Mouse (Mus musculus) inflammation-experienced regulatory T-cells, adult 6 months (primary cell): ENCODE data around the gene Tmem117. TPM values are rescaled to one million over a fixed set of nuclear protein-coding genes. Genes with fewer than 3 reads are reported as not detected.

ENCODE experiments used
- ATAC-seq: one replicate; pipeline ENCODE4 v1.8.0; 2017
- polyA plus RNA-seq, 3 experiments: library from polyadenylated mRNA; unstranded; fragments of 100-300 nt; shearing (Covaris generic); gene quantifications; one replicate each; pipeline ENCODE4 v1.2.1; 2017

Tmem117 gene
- polyA plus RNA-seq, 3 experiments from 2014 or later, result 0.20 TPM; not detected in 2

DNA sequence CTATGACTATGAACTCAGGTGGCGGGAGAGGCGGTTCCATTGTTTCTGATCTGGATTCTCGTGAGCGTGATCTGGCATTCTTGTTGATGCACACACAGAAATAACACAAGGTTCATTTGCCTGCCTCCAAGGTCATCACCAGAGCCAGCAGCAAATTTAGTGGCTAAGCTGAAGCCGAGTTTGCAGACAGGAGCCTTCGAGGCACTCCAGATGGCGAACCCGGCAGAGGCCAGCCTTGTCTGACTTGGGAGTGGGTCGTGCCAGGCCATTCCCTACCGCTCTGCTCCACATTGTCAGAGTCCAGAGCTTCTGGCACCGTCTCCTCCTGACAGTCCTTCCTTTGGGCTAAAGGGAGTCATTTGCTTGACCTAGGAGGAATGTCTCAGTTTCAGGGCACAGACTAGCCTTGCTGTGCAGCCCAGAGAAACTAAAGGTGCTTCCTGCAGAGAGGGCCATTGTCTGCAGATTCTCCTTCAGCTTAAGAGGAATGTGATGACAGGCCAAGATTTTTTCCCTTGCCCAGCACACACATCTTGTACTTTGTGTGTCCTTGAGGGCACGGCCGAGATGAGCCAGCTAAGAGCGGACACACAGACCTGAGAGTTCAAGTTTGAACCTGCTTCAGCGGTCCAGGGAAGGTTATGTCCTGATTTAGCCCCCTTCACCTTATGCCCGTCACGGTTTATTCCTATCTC, 20.2 kb downstream of the Tmem117 start:
- ATAC-seq, result no peak

DNA sequence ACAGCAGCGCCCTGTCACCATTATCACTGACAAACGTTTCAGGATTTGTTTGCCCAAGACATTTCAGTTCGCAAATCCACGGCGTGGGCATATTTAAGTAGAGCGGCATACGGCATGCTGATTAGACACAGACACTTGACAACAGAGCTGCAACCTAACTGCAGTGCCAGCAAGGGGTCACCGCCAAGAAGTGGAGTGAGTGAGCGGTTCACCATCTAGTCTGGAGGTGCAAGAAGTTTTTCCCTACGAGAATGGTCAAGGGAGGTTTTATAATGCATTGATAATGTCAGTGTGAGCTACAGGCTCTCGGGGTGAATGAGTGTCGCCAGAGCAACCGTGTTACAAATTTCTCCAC, 20.7 kb downstream of the Tmem117 start:
- no peak for ATAC-seq

DNA sequence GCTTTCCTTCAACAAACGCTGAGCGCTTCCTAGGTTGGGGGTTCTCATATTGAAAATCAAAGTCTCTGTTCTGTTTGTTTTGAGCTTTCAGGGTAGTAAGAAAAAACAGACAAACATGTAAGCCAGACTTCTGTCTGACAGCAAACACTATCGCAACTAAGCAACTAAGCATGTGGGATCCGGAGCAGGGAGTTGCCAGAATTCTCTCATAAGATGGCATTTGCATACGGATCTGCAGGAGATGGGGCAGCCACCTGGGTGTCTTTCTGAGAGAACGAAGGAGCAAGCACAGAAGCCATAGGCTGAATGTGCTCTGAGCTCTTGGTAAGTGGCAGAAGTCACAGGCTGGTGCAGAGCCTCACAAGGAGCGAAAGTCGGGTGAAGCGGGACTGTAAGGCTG, 22.3 kb downstream of the Tmem117 start:
- no peak for ATAC-seq

DNA sequence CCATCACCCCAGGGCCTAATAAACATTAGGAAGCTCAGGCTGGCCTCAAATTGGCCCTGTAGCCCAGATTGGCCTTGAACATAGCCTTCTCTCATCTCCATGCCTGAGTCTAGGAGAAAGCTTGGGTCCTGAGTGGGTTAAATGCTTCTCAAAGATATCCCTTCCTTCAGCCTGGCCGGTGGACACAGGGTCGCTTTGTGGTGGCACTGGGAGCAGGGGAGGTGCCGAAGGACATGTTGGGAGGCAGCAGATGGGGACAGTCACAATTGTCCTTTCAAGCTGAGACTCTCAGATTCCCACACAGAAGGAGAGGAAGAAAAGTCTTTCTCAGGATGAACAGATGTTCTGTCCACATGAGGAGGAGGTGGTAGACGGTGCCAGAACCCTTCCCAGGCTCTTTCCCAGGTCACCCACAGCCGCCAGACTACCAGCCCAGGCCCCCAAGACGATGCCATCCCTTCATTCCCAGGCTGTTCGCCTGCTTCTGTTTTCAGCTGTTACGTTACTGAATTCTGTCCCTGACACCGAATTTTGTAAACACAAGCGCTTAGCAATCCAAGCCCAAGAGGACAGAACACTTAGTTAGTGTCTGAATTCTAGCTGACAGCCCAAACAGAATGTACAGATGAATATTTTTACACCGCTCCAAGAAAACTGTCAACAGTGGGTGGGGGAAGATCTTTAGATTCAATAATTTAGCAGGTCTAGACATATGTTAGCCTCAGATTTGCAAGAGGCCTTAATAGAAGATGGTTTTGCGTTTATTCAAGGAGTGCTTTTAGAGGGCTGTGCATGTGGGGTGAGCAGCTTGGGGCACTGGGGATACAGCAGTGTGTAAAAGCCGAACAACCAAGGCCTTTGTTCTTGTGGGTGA, 23.2 kb downstream of the Tmem117 start:
- ATAC-seq, result no peak

DNA sequence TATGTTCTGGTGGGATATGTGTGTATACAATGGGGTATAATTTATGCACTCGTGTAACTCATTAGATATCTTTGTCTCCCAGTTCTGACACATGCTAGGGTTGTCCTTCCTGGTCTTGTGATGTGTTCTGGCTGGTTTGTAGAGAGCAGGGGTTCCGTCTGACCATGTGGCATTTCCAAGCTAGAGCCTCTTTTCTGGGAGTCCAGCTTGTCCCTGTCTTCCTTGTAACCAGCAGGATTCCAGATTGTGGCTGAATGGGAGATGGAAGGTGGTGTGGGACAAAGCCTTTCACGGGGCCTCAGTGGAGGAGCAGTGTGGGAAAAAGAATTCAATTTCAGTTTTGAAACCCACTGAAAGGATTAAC, 23.8 kb downstream of the Tmem117 start:
- no peak for ATAC-seq

DNA sequence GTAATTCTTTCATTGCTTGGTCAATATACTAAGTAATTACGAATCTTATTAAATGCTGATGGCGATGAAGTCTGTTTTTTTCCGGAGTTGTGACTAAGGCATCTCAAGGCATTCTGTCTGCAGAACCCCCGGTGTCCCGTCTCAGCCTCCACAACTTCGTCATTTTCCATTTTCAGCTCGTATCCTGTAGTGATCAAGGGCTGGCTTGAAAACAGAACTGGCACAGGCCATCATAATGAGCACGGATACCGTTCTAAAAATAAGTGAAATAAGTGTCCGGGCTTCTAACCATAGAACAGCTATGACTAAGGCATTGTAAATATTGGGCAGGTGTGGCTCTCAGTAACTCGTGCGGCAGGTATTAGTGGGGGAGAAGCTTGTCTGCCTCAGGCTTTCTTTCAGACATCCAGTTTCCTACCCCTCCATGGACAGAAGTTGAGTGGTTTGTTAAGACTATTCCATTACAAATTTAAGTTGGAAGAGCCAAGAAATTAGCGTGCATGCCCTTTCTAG, 26.8 kb downstream of the Tmem117 start:
- no peak for ATAC-seq

DNA sequence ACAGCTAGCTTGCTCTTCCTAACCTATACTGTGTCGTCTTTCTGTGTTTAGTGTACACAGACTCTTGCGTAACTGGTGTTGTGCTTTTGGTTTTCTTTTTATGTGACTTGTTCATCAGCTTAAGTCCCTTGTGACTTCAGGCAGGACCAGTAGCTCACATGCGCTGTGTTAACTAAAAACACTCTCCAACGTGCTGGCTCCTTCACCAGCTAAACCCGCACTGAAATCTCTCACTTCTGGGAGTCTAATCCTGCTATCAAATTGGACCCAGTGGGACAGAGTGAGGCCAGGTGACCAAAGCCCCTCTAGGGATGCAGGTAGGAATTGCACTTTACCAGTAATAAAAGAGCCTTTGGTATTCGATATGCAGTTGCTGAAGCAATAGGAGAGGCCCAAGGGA, 28.9 kb downstream of the Tmem117 start:
- ATAC-seq, result no peak

DNA sequence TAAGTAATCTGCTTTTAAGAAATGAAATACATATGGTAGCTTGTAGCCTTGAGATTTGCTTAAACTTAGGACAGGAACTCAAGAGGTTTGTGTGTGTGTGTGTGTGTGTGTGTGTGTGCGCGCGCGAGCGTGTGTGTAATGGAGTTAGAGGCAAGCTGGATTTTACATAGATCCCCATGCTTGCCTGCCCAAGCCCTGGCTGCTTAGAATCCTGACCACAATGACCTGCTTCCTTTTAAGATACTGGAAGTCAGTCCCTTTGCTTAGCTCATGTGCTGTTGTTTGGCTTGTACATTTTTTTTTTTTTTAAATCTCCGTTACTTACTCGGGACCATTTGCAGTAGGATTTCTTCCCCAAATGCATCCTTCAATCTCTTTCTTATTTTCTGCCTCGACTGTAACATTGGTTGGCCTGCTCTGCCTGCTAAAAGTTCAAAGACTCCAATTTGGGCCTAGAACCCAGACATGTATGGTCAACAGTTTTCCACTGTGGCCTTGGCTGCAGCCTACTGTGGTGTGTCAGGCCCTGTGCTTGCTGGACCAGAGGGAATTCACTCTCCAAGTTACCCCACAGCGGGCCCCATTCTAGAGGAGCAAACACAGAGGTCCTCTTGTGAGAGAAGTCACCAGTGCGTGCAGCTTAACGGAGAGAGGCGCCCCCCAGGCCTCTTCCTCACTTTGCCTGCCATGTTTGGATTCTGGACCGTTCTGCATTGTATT, 29.5 kb downstream of the Tmem117 start:
- no peak for ATAC-seq

DNA sequence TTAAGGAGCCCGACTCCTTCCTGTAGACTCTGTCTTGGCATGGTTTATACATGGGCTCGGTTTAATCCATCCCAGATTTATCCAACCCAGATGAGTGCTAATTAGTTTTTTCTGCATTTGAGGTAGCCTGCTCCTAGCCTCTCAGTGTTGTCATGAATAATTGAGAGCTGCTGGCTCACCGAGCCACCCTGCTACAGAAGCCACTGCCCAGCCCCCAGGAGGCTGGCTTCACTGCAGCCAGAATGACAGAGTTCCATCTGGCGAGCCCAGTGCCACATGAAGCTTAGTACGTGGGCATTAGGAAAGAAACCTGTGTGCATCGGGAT, 30.0 kb downstream of the Tmem117 start:
- ATAC-seq, result no peak

DNA sequence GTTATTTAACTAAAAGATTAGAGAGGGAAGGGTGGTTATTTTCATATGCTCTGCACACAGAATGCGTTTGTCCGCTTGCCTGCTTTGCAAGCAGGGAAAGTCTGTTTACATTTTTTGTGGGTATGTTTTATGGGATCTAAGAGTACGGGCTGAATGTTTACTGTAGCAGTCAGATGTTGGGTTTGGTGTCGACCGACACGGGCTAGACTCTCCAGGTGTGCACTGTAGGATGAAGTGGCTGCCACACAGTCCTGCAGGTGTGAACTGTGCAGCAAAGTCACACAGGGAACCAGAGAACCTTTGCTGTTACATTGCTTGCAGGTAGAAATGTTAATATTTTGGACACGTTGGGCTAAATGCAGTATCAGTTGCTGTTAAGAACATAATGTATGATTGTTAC, 31.9 kb downstream of the Tmem117 start:
- no peak for ATAC-seq

DNA sequence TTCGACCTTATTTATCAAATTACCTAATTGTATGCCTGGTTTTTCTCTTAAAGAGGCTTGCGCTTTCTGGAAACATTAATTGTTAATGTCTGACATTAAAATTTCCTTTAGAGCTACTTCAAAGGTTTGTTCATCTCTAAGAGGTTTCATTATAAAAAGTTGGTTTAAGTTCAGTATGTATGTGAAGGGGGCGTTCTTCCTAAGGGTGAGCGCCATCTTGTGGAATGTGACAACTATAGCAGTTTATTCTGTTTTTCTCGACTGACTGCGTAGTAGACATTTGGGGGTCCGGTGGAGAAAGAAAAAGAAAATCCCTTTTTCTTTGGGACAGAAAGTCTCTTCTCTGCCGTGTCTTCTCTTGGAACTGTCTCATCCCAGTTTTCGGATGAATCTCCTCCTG, 32.4 kb downstream of the Tmem117 start:
- ATAC-seq, result no peak

DNA sequence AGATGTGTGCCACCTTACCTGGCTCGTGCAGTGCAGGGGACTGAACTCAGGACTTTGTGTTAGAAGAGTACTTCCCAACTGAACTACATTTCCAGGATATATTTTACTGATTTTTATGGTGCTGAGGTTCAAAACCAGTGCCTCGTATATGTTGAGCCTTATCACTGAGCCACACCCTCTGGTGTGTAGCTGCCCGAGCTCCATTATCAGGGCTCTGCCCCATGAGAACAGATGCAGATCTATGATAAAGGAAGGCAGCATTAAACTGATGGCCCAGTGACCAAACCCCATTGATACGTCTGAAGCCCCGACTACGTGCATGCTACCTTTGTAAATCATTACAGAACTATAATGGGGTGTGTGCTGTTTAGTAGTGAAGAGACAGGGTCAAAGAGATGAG, 35.6 kb downstream of the Tmem117 start:
- ATAC-seq, result no peak

DNA sequence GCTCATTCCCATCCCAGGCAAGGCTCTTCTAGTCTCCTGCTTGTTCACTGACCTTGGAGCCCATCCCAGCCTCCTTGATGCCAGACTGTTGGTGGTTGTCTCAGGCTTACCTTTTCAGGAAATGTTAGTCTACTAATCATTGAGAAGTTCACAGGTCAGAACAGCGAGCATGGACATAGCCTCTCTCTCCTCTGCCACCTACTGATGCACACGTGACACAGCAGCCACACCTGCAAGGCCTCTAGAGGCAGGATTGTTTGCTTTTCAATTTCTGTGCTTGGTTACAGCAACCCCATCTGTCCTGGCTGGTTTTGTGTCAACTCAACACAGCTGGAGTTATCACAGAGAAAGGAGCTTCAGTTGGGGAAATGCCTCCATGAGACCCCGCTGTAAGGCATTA, 52.1 kb downstream of the Tmem117 start:
- ATAC-seq, result no peak

DNA sequence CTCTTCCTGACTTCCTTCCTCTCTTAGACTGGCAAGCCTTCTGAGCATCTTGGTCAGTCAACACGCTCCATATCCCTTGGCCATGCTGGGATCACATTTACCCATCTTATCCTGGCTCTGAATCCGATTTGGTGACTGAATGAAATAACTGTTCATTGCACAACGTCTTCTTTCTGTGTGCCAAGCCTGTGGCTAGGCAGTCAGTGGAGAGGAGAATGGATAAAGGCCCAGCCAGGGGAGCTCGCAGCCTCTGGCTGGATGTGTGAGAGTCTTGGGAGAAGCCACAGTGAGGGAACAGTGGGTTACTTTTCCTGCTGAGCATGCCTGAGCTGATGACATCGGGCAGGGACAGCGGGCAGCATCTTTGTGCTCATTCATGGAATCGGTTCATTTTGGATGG, 55.2 kb downstream of the Tmem117 start:
- ATAC-seq, result no peak

DNA sequence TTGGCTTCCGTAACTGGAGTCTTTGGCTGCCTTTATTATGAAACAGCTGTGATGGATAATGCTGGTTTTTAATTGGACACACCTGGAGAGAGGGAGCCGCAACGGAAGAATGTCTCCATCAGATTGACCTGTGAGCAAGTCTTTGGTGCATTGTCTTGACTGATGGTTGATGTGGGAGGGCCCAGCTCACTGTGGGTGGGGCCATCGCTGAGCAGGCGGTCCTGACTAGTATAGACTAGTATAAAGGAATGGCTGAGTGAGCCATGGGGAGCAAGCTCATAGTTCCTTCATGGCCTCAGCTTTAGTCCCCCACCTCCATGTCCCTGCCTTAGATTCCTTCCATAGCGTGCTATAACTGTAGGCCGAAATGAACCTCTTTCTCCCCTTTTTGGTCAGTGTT, 58.1 kb downstream of the Tmem117 start:
- no peak for ATAC-seq

DNA sequence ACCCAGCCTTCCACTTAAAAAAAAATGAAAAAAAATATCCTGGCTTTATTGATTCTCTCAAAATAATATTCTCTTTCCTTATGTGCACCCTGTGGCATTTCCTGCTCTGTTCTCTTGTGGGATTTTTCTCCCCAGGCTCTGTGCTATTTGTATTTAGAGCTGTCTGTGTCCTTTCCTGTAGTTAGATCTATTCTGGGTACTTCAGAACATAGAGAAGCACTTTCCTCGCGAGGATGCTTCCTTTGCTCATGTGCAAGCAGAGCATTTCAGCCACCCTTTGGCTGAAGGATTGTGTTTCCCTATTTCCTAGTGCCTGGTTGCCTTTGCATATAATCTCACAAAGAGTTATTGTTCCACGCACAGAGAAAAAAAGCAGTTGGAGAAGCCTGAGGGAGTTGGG, 58.6 kb downstream of the Tmem117 start:
- ATAC-seq, result no peak

DNA sequence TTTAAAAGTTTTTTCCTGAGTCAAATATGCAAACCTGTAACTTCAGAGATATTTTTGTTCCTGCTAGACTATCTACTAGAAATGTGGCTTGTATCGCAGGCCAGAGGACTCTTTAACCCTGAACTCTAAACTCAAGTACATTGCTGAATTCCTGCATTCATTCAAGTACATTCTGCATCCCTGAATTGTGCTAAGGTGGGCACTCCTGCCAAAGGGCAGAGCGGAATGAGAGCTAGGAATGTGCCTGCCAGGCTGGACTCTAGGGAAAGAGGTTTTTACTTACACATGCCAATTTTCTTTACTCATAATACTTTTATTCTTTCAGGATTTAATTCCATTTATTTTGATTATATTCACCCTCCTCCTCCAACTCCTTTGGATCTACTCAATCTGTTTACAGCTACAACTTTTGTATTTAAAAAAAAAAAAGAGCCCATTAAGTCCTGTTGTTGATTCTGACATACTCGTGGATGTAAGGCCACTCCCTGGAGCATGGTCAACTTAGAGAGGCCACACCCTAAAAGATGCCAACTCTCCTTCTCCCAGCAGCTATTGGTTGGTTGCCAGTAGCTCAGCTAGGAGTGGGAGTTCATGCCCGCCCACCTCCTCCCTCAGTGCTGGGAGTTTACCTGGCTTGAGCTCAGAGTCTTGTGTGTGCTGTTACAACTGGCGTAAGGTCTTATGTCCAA, 60.3 kb downstream of the Tmem117 start:
- ATAC-seq, result no peak

DNA sequence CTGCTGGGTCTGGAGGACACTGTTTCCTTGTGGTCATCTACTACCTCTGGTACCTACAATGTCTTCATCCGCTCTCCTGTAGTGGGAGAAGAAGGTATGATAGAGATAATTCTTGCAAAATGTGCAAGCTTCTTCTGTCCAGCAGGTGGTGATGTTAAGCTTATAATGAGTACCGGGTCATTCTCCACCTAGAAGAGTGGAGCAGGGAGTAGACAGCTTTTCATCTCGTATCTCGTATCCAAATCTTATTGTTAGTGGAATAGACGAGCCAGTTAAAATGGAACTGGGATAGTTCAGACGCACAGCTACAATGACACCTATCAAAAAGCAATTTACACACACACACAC, 60.8 kb downstream of the Tmem117 start:
- no peak for ATAC-seq

DNA sequence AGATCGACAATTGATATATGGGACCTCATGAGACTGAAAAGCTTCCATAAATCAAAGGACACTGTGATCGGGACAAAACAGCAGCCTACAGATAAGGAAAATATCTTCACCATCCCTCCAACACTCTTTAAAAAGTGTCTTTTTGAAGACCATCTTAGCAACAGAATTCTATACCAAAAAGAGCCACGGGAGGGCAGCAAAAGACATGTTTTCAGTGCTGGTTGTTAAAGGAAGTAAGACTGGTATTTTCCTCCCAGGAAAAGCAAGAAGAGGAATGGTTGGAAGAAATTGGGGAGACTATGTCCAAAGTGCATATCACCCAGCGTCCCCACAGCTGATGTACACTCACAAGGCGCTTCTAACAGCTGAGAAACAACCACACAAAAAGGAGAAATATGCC, 93.7 kb downstream of the Tmem117 start:
- ATAC-seq, result no peak

DNA sequence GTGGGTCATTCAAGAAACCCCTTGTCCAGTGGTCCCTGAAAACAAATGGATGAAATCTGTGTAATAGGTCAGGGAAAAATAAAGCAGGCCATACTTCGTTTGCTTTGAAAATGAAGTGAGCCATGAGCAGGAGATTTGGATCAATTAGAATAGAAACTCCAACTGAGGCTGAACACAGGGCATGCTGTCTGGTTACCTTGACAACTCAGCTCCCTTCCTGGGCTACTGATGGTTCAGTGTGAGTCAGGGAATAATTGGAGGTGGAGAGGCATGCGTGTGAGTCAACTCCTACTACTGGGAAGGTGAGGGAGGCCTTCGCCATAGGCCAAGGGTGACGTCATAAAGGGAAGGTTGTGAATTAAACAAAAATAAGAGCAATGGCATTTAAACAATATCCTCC, 103.1 kb downstream of the Tmem117 start:
- no peak for ATAC-seq

DNA sequence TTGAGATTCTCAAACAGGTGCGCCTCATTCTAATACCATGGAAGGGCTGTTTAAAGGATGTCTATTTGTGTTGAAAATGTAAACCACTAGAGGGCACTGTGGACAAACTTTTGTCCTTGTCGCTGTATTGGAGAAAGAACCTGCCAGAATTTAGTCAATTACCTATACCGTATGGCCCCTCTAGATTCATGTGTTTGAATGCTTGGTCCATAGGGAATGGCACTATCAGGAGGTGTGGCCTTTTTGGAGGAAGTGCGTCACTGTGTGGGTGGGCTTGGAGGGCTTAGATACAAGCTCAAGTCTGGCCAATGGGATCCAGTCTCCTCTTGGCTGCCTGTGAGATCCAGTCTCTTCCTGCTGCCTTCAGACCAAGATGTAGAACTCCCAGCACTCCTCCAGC, 140.2 kb downstream of the Tmem117 start:
- ATAC-seq, result no peak

DNA sequence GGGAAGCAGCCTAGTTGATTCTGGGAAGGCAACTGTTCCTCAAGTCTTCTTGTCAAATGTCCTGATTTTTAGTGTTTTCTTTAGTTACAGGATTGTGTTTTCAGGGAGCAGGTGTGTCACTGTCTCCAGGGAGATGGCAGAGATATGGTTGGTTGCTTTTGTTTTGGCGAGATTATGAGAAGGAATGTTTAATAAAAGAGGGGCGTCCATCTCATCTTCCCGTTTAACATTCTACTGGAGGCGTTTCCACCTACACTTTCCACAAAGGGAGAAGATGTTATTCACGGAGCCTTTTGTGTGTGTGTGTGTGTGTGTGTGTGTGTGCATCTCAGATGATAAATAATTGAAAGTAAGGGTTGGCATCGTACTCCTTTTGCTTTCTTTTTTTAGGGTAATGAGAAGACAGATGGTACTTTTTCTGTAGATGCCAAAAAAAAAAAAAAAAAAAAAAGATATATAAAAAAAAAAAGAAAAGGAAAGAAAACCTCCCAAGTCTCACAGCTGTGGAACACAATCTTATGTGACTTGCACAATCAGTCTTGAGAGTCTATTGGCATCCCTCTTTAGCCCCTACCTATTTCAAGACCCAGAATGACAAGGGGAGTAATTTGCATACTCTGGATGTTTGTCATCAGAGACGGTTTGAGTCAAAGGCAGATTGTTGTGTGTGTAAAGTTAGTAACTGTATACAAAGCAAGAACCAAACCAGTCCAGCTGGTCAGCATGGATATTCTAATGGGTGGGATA, 142.0 kb downstream of the Tmem117 start:
- no peak for ATAC-seq

DNA sequence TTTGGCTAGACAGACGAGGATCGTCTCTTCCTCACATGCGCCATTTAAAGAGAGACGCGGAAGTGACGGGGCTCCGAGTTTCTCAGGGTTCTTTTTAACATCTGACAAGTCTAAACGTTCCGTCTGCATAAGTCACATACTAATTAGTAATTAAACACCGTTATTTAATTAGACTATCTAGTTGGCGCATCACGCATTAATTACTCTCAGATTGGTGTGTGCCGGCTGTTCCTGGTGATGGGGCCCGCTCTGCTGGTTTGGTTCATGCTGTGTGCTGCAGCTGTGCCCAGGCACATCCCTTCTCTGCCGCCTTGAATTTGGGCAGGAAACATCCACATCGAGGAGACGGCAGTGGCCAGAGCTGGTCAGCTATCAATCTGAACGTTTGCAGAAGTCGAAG, 142.7 kb downstream of the Tmem117 start:
- no peak for ATAC-seq
